Mouse (Mus musculus): Measurements from ENCODE around the gene Rab3ip.
A peak's percentile ranks its signal among the peaks of the same experiment; 100 is the strongest.

Rab3ip gene

GRCm38 (mm10) chr10:116950009-116950769 is at the start of gene Rab3ip:
Rab3ip (minus strand) TSS chr10:116950769.
- DNase-seq (ENCODE audit: low spot score in 2 of 2): peak; percentile 70 to 81

GRCm38 (mm10) chr10:116998716-116999455 is 48.3 kb upstream of the Rab3ip start:
- no peak for DNase-seq (ENCODE audit: low spot score in 2 of 2)

GRCm38 (mm10) chr10:116996236-116996600 is 45.6 kb upstream of the Rab3ip start:
- peak; percentile 47 to 72 for DNase-seq (ENCODE audit: low spot score in 2 of 2)

GRCm38 (mm10) chr10:116995584-116996235 is 45.1 kb upstream of the Rab3ip start:
- no peak for DNase-seq (ENCODE audit: low spot score in 2 of 2)

- no peak for DNase-seq (ENCODE audit: low spot score in 2 of 2)
Measured at GRCm38 (mm10) chr10:116995162-116995561, 44.6 kb upstream of the Rab3ip start.

GRCm38 (mm10) chr10:116993971-116994370 is 43.4 kb upstream of the Rab3ip start:
- DNase-seq (ENCODE audit: low spot score in 2 of 2): no peak

- DNase-seq (ENCODE audit: low spot score in 2 of 2): peak in 1 of 2 experiments; percentile 5
Measured at GRCm38 (mm10) chr10:116986264-116987082, 35.9 kb upstream of the Rab3ip start, which contains the start of gene Best3. Best3 (plus strand) TSS chr10:116986314.

GRCm38 (mm10) chr10:116984836-116985235 is 34.3 kb upstream of the Rab3ip start:
- DNase-seq (ENCODE audit: low spot score in 2 of 2): no peak

GRCm38 (mm10) chr10:116982526-116982925 is 32.0 kb upstream of the Rab3ip start:
- DNase-seq (ENCODE audit: low spot score in 2 of 2): no peak

- peak in 1 of 2 experiments; percentile 30 for DNase-seq (ENCODE audit: low spot score in 2 of 2)
Measured at GRCm38 (mm10) chr10:116980888-116981287, 30.3 kb upstream of the Rab3ip start.

GRCm38 (mm10) chr10:116980273-116980672 is 29.7 kb upstream of the Rab3ip start:
- DNase-seq (ENCODE audit: low spot score in 2 of 2): no peak

GRCm38 (mm10) chr10:116978841-116979240 is 28.3 kb upstream of the Rab3ip start:
- DNase-seq (ENCODE audit: low spot score in 2 of 2): no peak

- DNase-seq (ENCODE audit: low spot score in 2 of 2): no peak
Measured at GRCm38 (mm10) chr10:116977858-116978257, 27.3 kb upstream of the Rab3ip start.

GRCm38 (mm10) chr10:116977455-116977854 is 26.9 kb upstream of the Rab3ip start:
- DNase-seq (ENCODE audit: low spot score in 2 of 2): no peak

GRCm38 (mm10) chr10:116972509-116972908 is 21.9 kb upstream of the Rab3ip start, which contains the start of gene Gm10271:
Gm10271 (minus strand) TSS chr10:116972609.
- no peak for DNase-seq (ENCODE audit: low spot score in 2 of 2)

GRCm38 (mm10) chr10:116968741-116969140 is 18.2 kb upstream of the Rab3ip start:
- no peak for DNase-seq (ENCODE audit: low spot score in 2 of 2)

GRCm38 (mm10) chr10:116966065-116966464 is 15.5 kb upstream of the Rab3ip start:
- no peak for DNase-seq (ENCODE audit: low spot score in 2 of 2)

GRCm38 (mm10) chr10:116965297-116965696 is 14.7 kb upstream of the Rab3ip start:
- no peak for DNase-seq (ENCODE audit: low spot score in 2 of 2)

- no peak for DNase-seq (ENCODE audit: low spot score in 2 of 2)
Measured at GRCm38 (mm10) chr10:116964571-116964970, 14.0 kb upstream of the Rab3ip start.

- DNase-seq (ENCODE audit: low spot score in 2 of 2): no peak
Measured at GRCm38 (mm10) chr10:116964084-116964483, 13.5 kb upstream of the Rab3ip start.

- DNase-seq (ENCODE audit: low spot score in 2 of 2): no peak
Measured at GRCm38 (mm10) chr10:116962803-116963202, 12.2 kb upstream of the Rab3ip start.

All from urinary bladder, adult 18-20 months (tissue).